Mouse (Mus musculus) layer of hippocampus, adult 8-10 months (tissue): ENCODE results near the gene Tmem87b. TPM values are rescaled to one million over a fixed set of nuclear protein-coding genes. Genes with fewer than 3 reads are reported as not detected.

Source experiments
- DNase-seq, 2 experiments: peaks; one replicate each; pipeline ENCODE4 v3.0.0; 2022; ENCODE audit warnings: low spot score in 2 of 2
- total RNA-seq, 4 experiments: library from RNA; stranded (reverse); gene quantifications; 2 replicates each; pipeline ENCODE4 v1.2.4; 2022

Tmem87b gene
- total RNA-seq, 4 experiments from 2014 or later, result 35.7 to 40.6 (median 37.7) TPM

DNA sequence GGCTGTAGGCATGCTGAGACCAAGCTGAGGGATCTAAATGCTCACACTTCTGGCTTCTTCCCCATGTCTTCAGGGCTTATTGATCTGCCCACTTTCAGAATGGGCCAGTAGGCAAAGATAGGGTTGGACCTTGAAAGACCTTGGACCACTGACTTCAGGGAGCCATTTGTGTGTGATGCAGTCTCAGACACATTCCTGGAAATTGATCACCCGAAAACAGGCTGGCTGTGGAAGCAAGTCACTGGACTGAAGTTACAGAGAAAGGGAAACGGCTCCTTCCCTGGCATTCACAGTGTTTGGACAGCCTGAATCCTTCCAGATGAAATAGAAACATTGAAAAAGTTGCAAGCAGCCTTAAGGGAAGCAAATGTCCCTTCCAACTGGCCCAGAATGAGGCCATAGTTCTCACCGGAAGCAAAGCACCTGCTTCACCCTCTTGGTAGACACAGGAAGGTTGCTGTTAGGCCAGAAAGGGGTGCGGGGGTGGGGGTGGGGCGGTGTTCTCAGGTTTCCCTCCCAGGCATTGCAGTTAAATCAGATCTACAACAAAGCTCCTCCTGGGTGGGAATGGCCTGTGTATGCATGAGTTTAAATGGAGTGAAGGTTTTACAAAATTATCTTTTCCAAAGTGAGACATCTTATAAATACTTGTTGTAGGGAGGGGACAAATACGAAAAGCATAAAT is 70.1 kb downstream of the Tmem87b start:
- no peak for DNase-seq

DNA sequence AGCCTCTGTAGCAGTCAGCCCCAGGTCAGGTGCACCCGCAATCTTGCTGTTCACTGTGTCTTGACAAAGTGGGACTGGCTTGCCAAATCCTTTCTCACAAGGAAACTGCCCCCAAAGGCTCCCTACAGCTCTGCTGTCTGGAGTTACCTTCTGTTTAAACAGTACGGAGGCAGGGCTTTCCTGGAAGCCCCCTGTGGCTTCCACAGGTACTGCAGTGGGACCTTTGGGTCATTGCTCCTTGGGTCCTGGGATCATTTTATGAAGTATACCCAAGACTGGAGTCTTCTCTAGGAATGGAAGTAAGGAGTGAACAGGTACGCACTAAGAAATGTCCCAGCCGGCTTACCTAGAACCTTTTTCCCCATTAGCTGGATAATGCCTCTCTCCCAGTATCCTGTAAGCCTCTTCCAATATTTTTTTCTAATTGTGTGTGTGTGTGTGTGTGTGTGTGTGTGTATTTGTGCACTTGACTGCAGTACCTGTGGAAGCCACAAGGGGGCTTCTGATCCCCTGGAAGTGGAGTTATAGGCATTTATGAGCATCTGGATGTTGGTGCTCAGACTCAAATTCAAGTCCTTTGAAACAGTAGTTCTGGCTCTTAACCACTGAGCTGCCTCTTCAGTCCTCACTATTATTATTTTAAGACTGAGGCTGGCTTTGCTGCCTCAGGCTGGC is 72.9 kb downstream of the Tmem87b start:
- no peak for DNase-seq

DNA sequence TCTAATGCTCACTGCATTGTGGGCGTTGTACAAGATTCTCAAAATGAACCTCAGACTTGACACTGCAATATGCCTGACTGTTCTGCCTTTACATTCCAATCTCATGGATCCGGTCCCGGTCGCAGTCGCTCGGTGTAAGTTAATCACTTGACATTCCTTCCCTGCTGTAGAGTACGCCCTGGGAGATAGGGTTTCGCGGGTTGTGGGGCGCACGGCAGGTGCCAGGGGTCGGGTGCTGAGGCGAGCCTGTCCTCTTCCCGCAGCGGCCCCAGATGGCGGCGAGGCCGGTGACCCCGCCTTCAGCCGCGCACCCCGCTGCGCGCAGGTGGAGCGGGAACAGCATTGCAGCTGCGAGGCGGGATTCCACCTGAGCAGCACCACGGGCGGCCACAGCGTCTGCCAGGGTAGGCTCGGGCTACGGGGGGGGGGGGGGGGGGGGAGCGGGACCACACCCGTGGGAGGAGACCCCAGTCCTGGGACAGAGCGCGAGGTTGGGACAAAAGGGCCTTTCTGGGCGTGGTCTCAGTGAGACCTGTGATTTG is 74.3 kb downstream of the Tmem87b start:
- no peak for DNase-seq

DNA sequence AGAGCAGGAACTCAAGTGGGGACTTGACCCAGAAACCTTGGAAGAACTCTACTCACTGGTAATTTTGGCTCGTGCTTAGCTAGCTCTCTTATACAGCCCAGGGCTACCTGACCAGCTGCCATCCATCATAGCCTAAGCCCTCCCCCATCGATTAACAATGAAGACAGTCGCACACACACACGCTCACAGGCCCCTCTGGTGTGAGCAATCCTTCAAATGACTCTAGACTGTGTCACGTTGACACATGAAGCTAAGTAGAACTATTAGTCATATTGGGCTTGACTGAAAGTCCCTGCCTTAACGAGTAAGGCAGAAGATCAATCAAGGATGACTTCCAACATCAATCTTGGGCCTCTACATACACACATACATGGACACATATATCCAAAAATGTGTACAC is 84.9 kb downstream of the Tmem87b start:
- DNase-seq, result no peak

DNA sequence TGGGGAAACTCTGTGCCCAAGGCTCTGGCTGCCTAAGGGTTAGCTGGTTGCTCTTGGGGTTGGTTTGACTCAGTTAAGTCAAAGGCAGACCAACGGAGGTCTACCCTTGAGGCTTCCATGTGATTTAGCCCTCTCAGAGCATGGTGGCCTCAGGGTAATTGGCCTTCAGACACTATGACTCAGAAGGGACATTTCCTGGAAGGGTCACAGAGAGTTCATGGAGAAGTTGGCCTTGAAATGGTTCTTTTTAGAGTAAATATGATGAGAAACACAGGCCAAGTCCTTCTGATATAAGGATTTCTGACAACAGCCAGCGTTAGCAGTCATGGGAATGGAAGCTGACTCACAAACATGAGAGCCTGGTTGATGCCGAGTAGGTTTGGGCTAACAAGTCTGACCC is 85.7 kb downstream of the Tmem87b start:
- no peak for DNase-seq

Other genes starting within 250 kb of the Tmem87b start
- gene Spdye4c, start 226.9 kb upstream of the Tmem87b start, total RNA-seq, result not detected
- 10 to 100 TPM; 60.5 to 75.1 (median 71.7) TPM for gene Anapc1, start 130.7 kb upstream of the Tmem87b start, total RNA-seq
- gene Mertk, start 119.2 kb upstream of the Tmem87b start, total RNA-seq, result 10 to 100 TPM; 33.7 to 40.4 (median 36.1) TPM
- 1 to 10 TPM; 1.0 to 2.1 (median 1.9) TPM for gene Fbln7, start 44.9 kb downstream of the Tmem87b start, total RNA-seq
- 1 to 10 TPM; 4.5 to 7.4 (median 6.0) TPM for gene Zc3h8, start 126.0 kb downstream of the Tmem87b start, total RNA-seq
- 10 to 100 TPM; 17.3 to 18.8 (median 17.6) TPM for gene Zc3h6, start 149.3 kb downstream of the Tmem87b start, total RNA-seq
- 1 to 10 TPM; 3.6 to 5.4 (median 5.0) TPM for gene Gm10762, start 149.6 kb downstream of the Tmem87b start, total RNA-seq
- under 1 TPM in 1 of 4 experiments, not detected in 3; 0.11 TPM for gene Vinac1, start 230.1 kb downstream of the Tmem87b start, total RNA-seq
- gene Ttl, start 247.8 kb downstream of the Tmem87b start, total RNA-seq, result 10 to 100 TPM; 32.4 to 37.3 (median 35.4) TPM